Mouse (Mus musculus): ENCODE results near the gene Bicc1. TPM values are rescaled to one million over a fixed set of nuclear protein-coding genes. Genes with fewer than 3 reads are reported as not detected.

The Bicc1 gene
- polyA plus RNA-seq, 1 experiment from 2014 or later = 10.4 TPM

DNA sequence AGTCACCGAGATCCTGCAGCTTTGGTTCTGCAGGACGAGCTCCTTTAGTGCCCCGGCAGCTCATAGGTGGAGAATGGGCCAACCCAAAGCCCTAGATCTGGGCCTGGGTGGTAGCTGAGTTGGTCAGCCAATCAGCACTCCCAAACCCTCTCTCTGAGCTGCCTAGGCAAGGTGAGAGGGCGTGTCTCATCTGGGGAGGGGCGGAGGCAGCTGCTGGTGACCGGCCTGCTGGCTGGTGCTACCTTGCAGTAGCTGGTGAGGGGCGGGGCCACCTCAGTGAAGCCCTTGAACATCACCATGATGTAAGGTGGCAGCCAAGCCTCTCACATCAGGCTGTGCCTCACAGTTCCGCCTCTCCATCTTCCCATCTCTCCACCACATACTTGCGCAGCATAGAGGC lies 29.2 kb downstream of the Bicc1 start:
- Histone ChIP-seq H3K9me3 (no peaks in the 10 kb centered on the region), H3K36me3 (no peaks in the 10 kb centered on the region), H3K4me1 (no peaks in the 10 kb centered on the region), H3K27me3 (ENCODE audit: insufficient read depth, poor library complexity, severe bottlenecking) (no peaks in the 10 kb centered on the region), H3K4me3 (no peak overlapping the region), H3K27ac (no peak overlapping the region)
- WGBS = 40% methylated on average over 9 of the region's 9 CpGs
- DNase-seq (ENCODE audit: low spot score) = no peak

DNA sequence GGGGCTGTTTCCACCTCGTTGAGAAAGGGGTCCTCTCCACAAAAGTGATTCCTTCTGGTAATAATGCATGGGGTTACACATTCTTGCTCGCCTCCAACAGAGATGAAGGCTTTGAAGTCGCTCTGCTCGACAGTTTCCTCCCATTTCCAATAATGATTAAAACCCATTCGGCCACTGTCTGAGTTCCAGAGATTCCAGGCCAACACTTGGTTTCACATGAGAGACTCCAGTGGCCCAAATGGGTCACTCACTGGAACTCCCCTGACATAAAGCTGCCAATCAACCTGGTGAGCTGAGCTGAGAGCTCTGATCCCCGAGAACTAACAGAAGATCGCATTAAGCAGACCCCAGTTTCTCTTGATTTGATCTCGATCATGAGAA lies 31.6 kb downstream of the Bicc1 start:
- 66% methylated on average over 8 of the region's 8 CpGs for WGBS
- no peaks in the 10 kb centered on the region for H3K36me3 ChIP-seq
- H3K9me3 ChIP-seq = no peaks in the 10 kb centered on the region
- no peak overlapping the region for H3K27ac ChIP-seq
- H3K27me3 ChIP-seq (ENCODE audit: insufficient read depth, poor library complexity, severe bottlenecking) = no peaks in the 10 kb centered on the region
- DNase-seq (ENCODE audit: low spot score) = no peak
- peaks cover 6% of the 10 kb centered on the region; the same call in 1 of the 2 replicates for H3K4me1 ChIP-seq
- H3K4me3 ChIP-seq = no peak overlapping the region

DNA sequence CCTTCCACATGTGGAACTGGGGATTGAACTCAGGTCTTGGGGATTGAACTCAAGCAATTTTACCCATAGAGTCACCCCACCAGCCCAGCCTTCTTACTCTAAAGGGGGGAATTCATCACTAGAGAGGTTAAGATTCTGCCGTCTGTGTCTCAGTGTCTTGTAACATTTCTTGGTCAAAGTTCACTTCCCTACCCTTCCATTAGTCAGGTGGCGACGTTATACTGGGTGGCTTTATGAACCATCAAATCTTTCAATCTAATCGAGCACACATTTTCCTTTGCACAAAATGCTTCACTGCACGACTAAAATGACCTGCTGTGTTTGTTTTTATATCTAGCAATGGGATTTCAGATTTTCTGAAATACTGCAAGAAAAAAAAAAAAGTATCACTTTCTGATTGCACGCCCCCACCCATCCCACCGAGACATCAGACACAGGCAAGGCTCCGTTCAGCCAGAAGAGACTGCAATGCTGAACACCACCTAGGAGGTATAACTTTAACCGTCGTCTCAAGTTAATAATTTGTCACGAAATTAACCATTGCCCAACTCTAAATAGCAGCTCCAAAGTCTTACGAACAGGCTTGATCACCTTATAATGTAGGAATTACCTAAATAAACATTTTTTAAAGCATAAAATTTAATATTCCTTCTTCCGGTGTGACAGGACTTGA lies 32.1 kb downstream of the Bicc1 start:
- WGBS = 85% methylated on average over 13 of the region's 13 CpGs
- Histone ChIP-seq H3K27ac (no peak overlapping the region), H3K9me3 (no peaks in the 10 kb centered on the region), H3K4me1 (peaks cover 6% of the 10 kb centered on the region; the same call in 1 of the 2 replicates), H3K36me3 (no peaks in the 10 kb centered on the region), H3K27me3 (ENCODE audit: insufficient read depth, poor library complexity, severe bottlenecking) (no peaks in the 10 kb centered on the region), H3K4me3 (no peak overlapping the region)
- no peak for DNase-seq (ENCODE audit: low spot score)

DNA sequence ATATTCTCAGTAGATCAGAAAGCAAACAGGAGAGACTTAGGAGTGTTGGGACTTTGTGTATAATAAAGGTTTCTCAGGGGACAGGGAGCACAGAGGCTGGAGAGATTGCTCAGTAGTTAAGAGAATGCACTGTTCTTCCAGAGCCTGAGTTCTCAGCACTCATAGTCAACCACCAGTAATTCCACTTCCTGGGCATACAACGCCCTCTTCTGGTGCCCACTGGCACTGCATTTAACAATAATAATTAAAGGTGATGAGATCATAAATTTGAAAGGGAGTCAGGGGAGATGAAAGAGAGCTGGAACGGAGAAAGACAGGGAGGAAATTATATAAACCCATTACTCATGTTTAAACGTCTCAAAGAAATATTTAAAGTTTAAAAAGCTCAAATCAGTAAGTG lies 35.5 kb downstream of the Bicc1 start:
- 62% methylated on average over 3 of the region's 3 CpGs for WGBS
- Histone ChIP-seq H3K36me3 (no peaks in the 10 kb centered on the region), H3K27me3 (ENCODE audit: insufficient read depth, poor library complexity, severe bottlenecking) (no peaks in the 10 kb centered on the region), H3K9me3 (no peaks in the 10 kb centered on the region), H3K4me3 (no peak overlapping the region), H3K27ac (no peak overlapping the region), H3K4me1 (peaks cover 14% of the 10 kb centered on the region; the same call in 1 of the 2 replicates)
- no peak for DNase-seq (ENCODE audit: low spot score)

DNA sequence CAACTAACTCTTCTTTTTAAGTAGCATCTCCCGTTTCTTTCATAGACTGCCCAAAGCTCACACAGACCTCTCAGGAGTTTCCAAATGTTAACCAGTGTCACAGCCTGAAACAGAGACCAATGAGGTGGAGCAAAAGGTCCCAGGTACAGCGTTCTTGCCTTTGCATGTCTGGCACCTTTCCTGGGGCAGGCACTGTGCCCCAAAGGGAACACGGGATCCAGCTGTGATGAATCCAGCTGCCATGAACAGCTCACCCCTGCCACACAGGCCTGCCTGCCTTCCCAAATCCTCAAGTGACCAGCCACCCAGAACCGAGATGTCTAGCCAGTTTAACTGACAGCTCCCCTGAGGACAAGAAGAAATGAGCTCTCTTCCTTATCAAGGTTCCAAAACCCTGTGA lies 36.1 kb downstream of the Bicc1 start:
- 32% methylated on average over 4 of the region's 4 CpGs for WGBS
- H3K4me1 ChIP-seq = peaks cover 14% of the 10 kb centered on the region; the same call in 1 of the 2 replicates
- H3K27ac ChIP-seq = no peak overlapping the region
- no peaks in the 10 kb centered on the region for H3K27me3 ChIP-seq (ENCODE audit: insufficient read depth, poor library complexity, severe bottlenecking)
- no peaks in the 10 kb centered on the region for H3K36me3 ChIP-seq
- H3K4me3 ChIP-seq = no peak overlapping the region
- DNase-seq (ENCODE audit: low spot score) = no peak
- H3K9me3 ChIP-seq = no peaks in the 10 kb centered on the region

DNA sequence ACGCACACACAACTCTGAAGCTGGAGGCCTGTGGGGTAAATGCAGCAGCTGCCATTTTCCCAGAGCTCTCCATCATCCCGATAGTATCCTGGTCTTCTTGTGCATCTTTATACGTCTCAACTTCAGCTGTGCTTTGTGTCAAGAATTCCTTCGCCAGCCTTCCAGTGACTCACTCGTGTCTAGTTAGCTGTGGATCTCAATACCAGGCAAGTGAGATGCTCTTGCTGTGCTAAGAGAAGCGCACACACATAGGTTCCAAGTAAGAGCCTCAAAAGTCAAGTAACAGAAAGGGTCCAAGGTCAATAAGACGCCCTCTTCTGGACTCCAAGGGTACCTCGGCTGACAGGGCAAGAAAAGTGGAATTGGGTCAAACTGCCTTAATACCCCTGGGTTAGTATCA lies 37.0 kb downstream of the Bicc1 start:
- no peak for DNase-seq (ENCODE audit: low spot score)
- WGBS = 77% methylated on average over 8 of the region's 8 CpGs
- no peaks in the 10 kb centered on the region for H3K27me3 ChIP-seq (ENCODE audit: insufficient read depth, poor library complexity, severe bottlenecking)
- H3K36me3 ChIP-seq = no peaks in the 10 kb centered on the region
- H3K27ac ChIP-seq = no peak overlapping the region
- H3K4me3 ChIP-seq = no peak overlapping the region
- no peaks in the 10 kb centered on the region for H3K9me3 ChIP-seq
- H3K4me1 ChIP-seq = peaks cover 14% of the 10 kb centered on the region; the same call in 1 of the 2 replicates

DNA sequence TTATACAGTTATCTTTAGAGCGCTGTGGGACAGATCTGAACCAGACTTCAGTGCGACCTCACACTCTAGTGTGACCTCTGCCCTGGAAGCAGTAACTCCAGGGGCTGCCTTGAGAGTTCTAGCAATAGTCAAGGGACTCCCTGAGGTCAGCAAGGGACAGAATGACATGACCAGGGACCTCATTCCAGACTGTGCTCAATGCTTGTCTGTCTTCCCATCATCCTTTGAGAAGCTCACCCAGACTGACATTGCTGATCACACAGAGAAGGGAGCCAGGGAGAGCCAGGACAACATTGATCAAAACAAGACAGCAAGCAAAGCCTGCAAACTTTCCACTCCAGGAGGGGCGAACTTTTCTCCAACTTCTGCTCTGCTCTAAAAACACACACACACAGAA lies 38.7 kb downstream of the Bicc1 start:
- Histone ChIP-seq H3K36me3 (no peaks in the 10 kb centered on the region), H3K9me3 (no peaks in the 10 kb centered on the region), H3K4me1 (peaks cover 14% of the 10 kb centered on the region; the same call in 1 of the 2 replicates), H3K4me3 (no peak overlapping the region), H3K27ac (no peak overlapping the region), H3K27me3 (ENCODE audit: insufficient read depth, poor library complexity, severe bottlenecking) (no peaks in the 10 kb centered on the region)
- DNase-seq (ENCODE audit: low spot score) = no peak
- 79% methylated on average over 3 of the region's 3 CpGs for whole genome bisulfite sequencing

DNA sequence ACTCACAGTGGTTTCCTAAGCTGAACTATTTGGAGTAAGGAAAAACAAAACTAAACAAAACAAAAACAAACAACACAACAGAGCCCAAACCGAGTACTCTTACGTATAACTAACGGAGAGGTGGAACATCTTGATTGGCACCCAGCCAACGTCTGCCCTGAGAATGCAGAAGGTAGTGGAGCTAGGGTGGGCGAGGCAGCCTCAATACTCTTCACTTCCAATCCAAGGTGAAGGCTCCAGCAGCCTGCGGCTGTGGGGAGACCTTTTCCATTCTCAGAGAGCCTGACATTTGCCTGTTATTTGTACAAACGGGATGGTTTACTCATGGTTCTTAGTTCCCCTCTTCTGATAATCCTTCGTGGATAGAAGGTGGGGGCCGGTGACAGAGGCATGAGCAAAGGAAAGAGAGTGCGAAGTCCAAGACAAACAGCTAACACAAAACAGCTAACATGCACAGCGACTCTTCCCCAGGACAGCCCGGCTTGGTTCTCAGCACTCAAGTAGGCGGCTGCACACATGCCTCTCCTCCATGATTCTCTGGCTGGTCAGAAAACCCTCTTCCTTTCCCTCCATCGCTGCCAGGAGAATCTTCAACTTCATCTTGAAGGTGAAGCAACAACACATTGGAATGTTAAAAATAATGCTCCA lies 39.3 kb downstream of the Bicc1 start:
- Histone ChIP-seq H3K9me3 (no peaks in the 10 kb centered on the region), H3K4me1 (peaks cover 14% of the 10 kb centered on the region; the same call in 1 of the 2 replicates), H3K27ac (no peak overlapping the region), H3K4me3 (no peak overlapping the region), H3K27me3 (ENCODE audit: insufficient read depth, poor library complexity, severe bottlenecking) (no peaks in the 10 kb centered on the region), H3K36me3 (no peaks in the 10 kb centered on the region)
- DNase-seq (ENCODE audit: low spot score) = no peak
- WGBS = 70% methylated on average over 14 of the region's 14 CpGs

DNA sequence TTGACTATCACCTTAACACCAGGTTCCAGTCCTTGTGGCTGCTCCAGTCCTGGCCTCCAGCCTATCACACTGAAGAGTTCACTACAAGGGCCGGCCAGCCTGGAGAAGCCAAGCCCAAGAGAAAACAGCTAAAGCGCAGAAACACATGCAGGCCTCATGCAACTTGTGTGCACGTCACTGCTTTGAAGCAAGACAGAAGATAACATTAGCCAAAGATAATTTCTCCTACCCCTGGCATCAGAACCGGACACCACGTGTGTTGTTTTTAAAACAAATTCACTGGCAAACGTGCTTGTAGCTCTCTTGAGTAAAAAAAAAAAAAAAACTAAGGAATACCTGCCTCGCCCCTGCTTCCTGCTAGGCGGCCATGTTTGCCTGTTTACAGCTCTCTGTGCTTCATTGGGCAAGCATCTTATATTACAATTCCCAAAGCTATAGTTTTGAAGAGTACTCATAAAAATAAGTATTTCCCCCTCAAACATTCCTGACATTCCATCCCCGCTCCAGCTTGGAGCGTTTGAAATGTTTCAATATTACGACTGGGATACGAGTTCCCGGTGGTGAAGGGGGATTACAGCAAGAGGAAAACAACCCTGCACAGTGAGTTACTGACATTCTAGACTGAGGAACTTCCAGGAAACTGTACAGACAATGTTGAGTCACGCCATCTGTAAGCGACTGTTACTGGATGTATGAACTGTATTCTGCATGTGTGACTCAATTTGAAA lies 40.2 kb downstream of the Bicc1 start:
- no peak for DNase-seq (ENCODE audit: low spot score)
- Histone ChIP-seq H3K4me1 (peaks cover 14% of the 10 kb centered on the region; the same call in 1 of the 2 replicates), H3K4me3 (no peak overlapping the region), H3K27ac (no peak overlapping the region), H3K27me3 (ENCODE audit: insufficient read depth, poor library complexity, severe bottlenecking) (no peaks in the 10 kb centered on the region), H3K9me3 (no peaks in the 10 kb centered on the region), H3K36me3 (no peaks in the 10 kb centered on the region)
- 64% methylated on average over 15 of the region's 15 CpGs for WGBS

DNA sequence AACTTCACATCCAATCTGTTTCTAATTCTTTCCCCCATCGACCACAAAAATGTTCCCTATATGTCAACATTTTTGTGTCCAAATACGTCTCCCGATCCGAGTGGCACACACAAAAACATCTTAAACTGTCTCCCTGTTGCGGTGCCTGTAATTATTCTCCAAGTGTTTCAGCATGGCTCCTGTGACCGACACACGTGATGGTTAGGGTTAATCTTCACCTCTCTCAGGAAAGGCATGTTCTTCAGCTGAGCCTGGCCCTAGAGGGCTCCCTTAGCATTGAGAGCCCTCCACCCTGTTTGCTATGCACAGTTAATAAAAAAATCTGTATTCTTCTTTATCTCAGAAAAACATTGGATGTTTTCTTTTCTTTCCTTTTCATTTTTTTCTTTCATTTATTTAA lies 41.7 kb downstream of the Bicc1 start:
- no peaks in the 10 kb centered on the region for H3K9me3 ChIP-seq
- 89% methylated on average over 7 of the region's 7 CpGs for WGBS
- H3K36me3 ChIP-seq = no peaks in the 10 kb centered on the region
- DNase-seq (ENCODE audit: low spot score) = no peak
- no peaks in the 10 kb centered on the region for H3K27me3 ChIP-seq (ENCODE audit: insufficient read depth, poor library complexity, severe bottlenecking)
- peaks cover 8% of the 10 kb centered on the region; the same call in 1 of the 2 replicates for H3K4me1 ChIP-seq
- no peak overlapping the region for H3K4me3 ChIP-seq
- H3K27ac ChIP-seq = no peak overlapping the region

DNA sequence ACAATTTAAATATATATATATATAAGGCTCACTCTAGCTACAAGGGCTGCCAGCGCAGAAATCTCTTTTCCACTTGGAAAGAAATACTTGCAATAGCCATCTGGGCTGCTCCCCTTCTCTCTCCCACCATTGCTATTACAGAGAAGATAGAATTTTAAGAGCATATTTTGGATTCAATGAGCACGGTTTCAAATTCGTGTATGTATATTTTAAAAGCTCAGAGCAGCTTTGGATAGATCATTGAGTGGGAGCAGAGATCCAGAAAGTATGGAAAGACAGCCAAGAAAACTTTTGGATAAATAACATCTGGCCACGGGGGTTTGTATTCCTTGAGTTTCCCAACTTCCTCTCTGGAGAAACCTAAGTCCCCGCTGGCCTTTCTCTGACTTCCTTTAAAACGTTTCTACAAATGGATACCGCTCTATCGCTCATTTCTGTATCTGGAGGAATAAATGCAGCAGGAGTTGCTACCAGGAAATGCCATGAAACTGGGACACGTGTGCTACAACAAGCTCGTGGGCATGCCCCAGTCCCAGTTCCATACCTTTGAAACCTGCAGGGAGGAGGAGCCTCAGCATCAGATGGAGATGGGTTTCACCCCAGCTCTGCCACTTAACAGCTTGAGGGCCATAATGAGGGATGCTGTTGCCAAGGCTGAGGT lies 45.1 kb downstream of the Bicc1 start:
- Histone ChIP-seq H3K4me3 (no peak overlapping the region), H3K27me3 (ENCODE audit: insufficient read depth, poor library complexity, severe bottlenecking) (no peaks in the 10 kb centered on the region), H3K36me3 (0 out of 2 replicates have a peak, but pooled peaks cover 2% of the 10 kb centered on the region), H3K27ac (no peak overlapping the region), H3K9me3 (no peaks in the 10 kb centered on the region), H3K4me1 (no peaks in the 10 kb centered on the region)
- DNase-seq (ENCODE audit: low spot score) = no peak
- WGBS = 84% methylated on average over 10 of the region's 10 CpGs

DNA sequence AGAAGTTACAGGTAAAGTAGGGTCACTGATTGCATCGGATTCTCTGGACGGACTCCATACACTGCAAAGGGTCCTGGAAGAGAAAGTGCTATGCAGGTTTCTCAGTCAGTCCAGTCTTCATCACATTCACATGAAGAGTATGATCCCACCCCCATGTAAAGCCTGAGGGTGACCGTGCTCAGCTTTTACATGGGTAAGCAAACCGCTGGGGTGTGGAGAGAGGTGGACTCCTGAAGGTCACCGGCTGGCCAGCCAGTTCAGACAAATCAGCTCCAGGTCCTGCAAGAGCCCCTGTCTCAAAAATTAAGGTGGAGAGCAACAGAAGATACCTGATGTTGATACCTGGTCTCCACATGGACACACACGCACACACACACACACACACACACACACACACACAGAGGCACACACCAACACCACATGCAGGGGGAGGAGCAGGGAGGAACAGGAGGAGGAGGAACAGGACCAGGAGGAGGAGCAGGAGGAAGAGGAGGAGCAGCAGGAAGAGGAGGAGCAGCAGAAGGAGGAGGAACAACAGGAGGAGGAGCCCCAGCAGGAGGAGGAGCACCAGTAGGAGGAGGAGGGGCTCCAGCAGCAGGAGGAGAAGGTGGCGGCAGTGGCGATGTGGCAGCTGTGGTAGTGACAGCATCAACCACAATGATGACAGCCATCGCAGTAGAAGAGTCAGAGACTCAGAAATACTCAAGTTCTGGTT lies 52.9 kb downstream of the Bicc1 start:
- Histone ChIP-seq H3K9me3 (no peaks in the 10 kb centered on the region), H3K36me3 (0 out of 2 replicates have a peak, but pooled peaks cover 2% of the 10 kb centered on the region), H3K27me3 (ENCODE audit: insufficient read depth, poor library complexity, severe bottlenecking) (no peaks in the 10 kb centered on the region), H3K4me1 (no peaks in the 10 kb centered on the region; the same call in 1 of the 2 replicates), H3K27ac (no peak overlapping the region), H3K4me3 (no peak overlapping the region)
- no peak for DNase-seq (ENCODE audit: low spot score)
- WGBS = 94% methylated on average over 9 of the region's 9 CpGs

Data from heart, embryonic 10.5 days (tissue).